Mouse (Mus musculus) hindbrain, postnatal 0 days (tissue): ENCODE results near the gene Carhsp1. TPM values are rescaled to one million over a fixed set of nuclear protein-coding genes. Genes with fewer than 3 reads are reported as not detected.

Experiments
- ATAC-seq: fragments of 200-750 bp; cut with Nextera tagmentation; 2 replicates; pipeline ENCODE4 v1.8.0; 2017; ENCODE audit warnings: mild to moderate bottlenecking, moderate TSS enrichment, moderate library complexity
- DNase-seq: peaks from one replicate; pipeline ENCODE4 v3.0.0-alpha.2; 2015; ENCODE audit warnings: low spot score
- H3K27ac ChIP-seq: fragments of 300-500 bp; sonication (generic); 2 replicates; pipeline ENCODE4 v1.5.1; 2014; ENCODE audit warnings: mild to moderate bottlenecking
- H3K27me3 ChIP-seq: fragments of 300-500 bp; sonication (generic); 2 replicates; pipeline ENCODE4 v1.6.1; 2014; ENCODE audit warnings: low read length, mixed read lengths; ENCODE audit not compliant: insufficient read depth
- H3K36me3 ChIP-seq: fragments of 300-500 bp; sonication (generic); 2 replicates; pipeline ENCODE4 v1.6.1; 2014; ENCODE audit warnings: low read length, mixed read lengths; ENCODE audit not compliant: insufficient read depth
- H3K4me1 ChIP-seq: fragments of 300-500 bp; sonication (generic); 2 replicates; pipeline ENCODE4 v1.6.1; 2014; ENCODE audit warnings: antibody characterized with exemption, low read length, mixed read lengths; ENCODE audit not compliant: insufficient read depth
- H3K4me2 ChIP-seq: fragments of 300-500 bp; sonication (generic); 2 replicates; pipeline ENCODE4 v1.6.1; 2014; ENCODE audit warnings: low read depth, mild to moderate bottlenecking, low read length, moderate library complexity, mixed read lengths
- H3K4me3 ChIP-seq: fragments of 300-500 bp; sonication (generic); 2 replicates; pipeline ENCODE4 v1.5.1; 2014; ENCODE audit warnings: low read length
- H3K9ac ChIP-seq: fragments of 300-500 bp; sonication (generic); replicated peaks from 2 replicates; pipeline ENCODE4 v1.6.1; 2014; ENCODE audit warnings: mild to moderate bottlenecking, low read length, moderate library complexity, mixed read lengths
- H3K9me3 ChIP-seq: fragments of 300-500 bp; sonication (generic); 2 replicates; pipeline ENCODE4 v1.6.1; 2016; ENCODE audit warnings: low read length, mixed read lengths
- CTCF ChIP-seq: IDR thresholded peaks from 2 replicates; pipeline ENCODE4 v1.5.1; 2016; ENCODE audit warnings: antibody characterized with exemption, control low read depth, low read depth
- WGBS: fragments of 180-500 bp; shearing (Covaris S2); extraction: QIAGEN DNeasy Blood & Tissue Kit; methylation state at CpG from one replicate; pipeline ENCODE4 v1.1.7; 2014; 5-methylcytosine and 5-hydroxymethylcytosine counted together
- polyA plus RNA-seq: library from polyadenylated mRNA; unstranded; fragments of >200 nt; fragmentation: Nextera tagmentation; extraction: Ambion mirVana; gene quantifications from 2 replicates; pipeline ENCODE4 v1.2.1, GENCODE M21; 2015
- total RNA-seq: library from RNA; depleted of rRNA; stranded (reverse); fragments of >200 nt; gene quantifications from 2 replicates; pipeline ENCODE4 v1.2.3, GENCODE M21; 2014

The Carhsp1 gene
- total and polyA plus RNA-seq, 2 experiments from 2014 or later = 110 to 120 TPM

- no peaks in the 10 kb centered on the region for H3K4me1 ChIP-seq
- H3K36me3 ChIP-seq = no peaks in the 10 kb centered on the region; the same call in 1 of the 2 replicates
- H3K4me2 ChIP-seq = no peak overlapping the region
- DNase-seq (peak; percentile 72), ATAC-seq (peak; percentile 10; the same call in 1 of the 2 replicates)
- TF ChIP-seq CTCF = peak; percentile 93
- no peak overlapping the region for H3K4me3 ChIP-seq
- H3K27ac ChIP-seq = no peak overlapping the region
- no peak overlapping the region for H3K9ac ChIP-seq
- H3K27me3 ChIP-seq = no peaks in the 10 kb centered on the region
- no peaks in the 10 kb centered on the region for H3K9me3 ChIP-seq
- WGBS = 49% methylated on average over 4 of the region's 4 CpGs
These were observed 4.8 kb upstream of the Carhsp1 start for GRCm38 (mm10) chr16:8676800-8677199.

- no peaks in the 10 kb centered on the region for H3K27me3 ChIP-seq
- no peaks in the 10 kb centered on the region; the same call in 1 of the 2 replicates for H3K36me3 ChIP-seq
- H3K4me3 ChIP-seq = no peak overlapping the region
- ATAC-seq (no peak), DNase-seq (no peak)
- no peak for TF ChIP-seq CTCF
- H3K9ac ChIP-seq = no peak overlapping the region
- no peak overlapping the region for H3K4me2 ChIP-seq
- H3K27ac ChIP-seq = no peak overlapping the region
- WGBS = 90% methylated on average over 2 of the region's 2 CpGs
- no peaks in the 10 kb centered on the region; the same call in 1 of the 2 replicates for H3K4me1 ChIP-seq
- H3K9me3 ChIP-seq = no peaks in the 10 kb centered on the region
These were observed 4.3 kb upstream of the Carhsp1 start for GRCm38 (mm10) chr16:8676228-8676627.

- no peak for DNase-seq
- Histone ChIP-seq H3K4me3 (no peak overlapping the region), H3K9ac (no peak overlapping the region), H3K27me3 (no peaks in the 10 kb centered on the region), H3K4me2 (no peak overlapping the region), H3K36me3 (no peaks in the 10 kb centered on the region), H3K27ac (no peak overlapping the region), H3K9me3 (no peaks in the 10 kb centered on the region), H3K4me1 (peaks cover 4% of the 10 kb centered on the region; the same call in 1 of the 2 replicates)
- no peak for TF ChIP-seq CTCF
- WGBS = 87% methylated on average over 8 of the region's 8 CpGs
- no peak for ATAC-seq
These were observed 3.6 kb upstream of the Carhsp1 start for GRCm38 (mm10) chr16:8675559-8675958.

GRCm38 (mm10) chr16:8674165-8674564, 2.2 kb upstream of the Carhsp1 start:
- WGBS = under 1% methylated on average over 8 of the region's 8 CpGs
- DNase-seq (peak; percentile 82), ATAC-seq (0 out of 2 replicates have a peak, but pooled peaks have one; percentile 14)
- Histone ChIP-seq H3K27ac (no peak overlapping the region), H3K9me3 (no peaks in the 10 kb centered on the region), H3K4me3 (no peak overlapping the region), H3K4me1 (peaks cover 12% of the 10 kb centered on the region; the same call in 1 of the 2 replicates), H3K27me3 (no peaks in the 10 kb centered on the region), H3K4me2 (no peak overlapping the region), H3K36me3 (no peaks in the 10 kb centered on the region), H3K9ac (no peak overlapping the region)
- peak; percentile 90 for TF ChIP-seq CTCF

- Histone ChIP-seq H3K9me3 (no peaks in the 10 kb centered on the region), H3K36me3 (no peaks in the 10 kb centered on the region), H3K4me2 (no peak overlapping the region), H3K9ac (no peak overlapping the region), H3K4me3 (no peak overlapping the region), H3K27ac (no peak overlapping the region), H3K4me1 (peaks cover 18% of the 10 kb centered on the region; the same call in 1 of the 2 replicates), H3K27me3 (no peaks in the 10 kb centered on the region)
- no peak for DNase-seq
- no peak for ATAC-seq
- WGBS = 68% methylated on average over 6 of the region's 6 CpGs
- no peak for TF ChIP-seq CTCF
These were observed 1.4 kb upstream of the Carhsp1 start for GRCm38 (mm10) chr16:8673343-8673742.

GRCm38 (mm10) chr16:8672811-8673210, 856 bp upstream of the Carhsp1 start:
- ATAC-seq (no peak), DNase-seq (no peak)
- Histone ChIP-seq H3K27me3 (no peaks in the 10 kb centered on the region), H3K27ac (no peak overlapping the region), H3K9ac (no peak overlapping the region), H3K4me2 (peak overlapping the region; percentile 77; the same call in 1 of the 2 replicates), H3K36me3 (no peaks in the 10 kb centered on the region), H3K4me1 (peaks cover 23% of the 10 kb centered on the region; the same call in 1 of the 2 replicates), H3K9me3 (no peaks in the 10 kb centered on the region), H3K4me3 (no peak overlapping the region)
- no peak for TF ChIP-seq CTCF

- H3K27me3 ChIP-seq = no peaks in the 10 kb centered on the region
- peak overlapping the region; percentile 74 for H3K9ac ChIP-seq
- DNase-seq (no peak), ATAC-seq (no peak)
- peak overlapping the region; percentile 78; the same call in 1 of the 2 replicates for H3K27ac ChIP-seq
- H3K9me3 ChIP-seq = no peaks in the 10 kb centered on the region
- H3K36me3 ChIP-seq = no peaks in the 10 kb centered on the region
- peak overlapping the region; percentile 78 for H3K4me3 ChIP-seq
- 0% methylated on average over 11 of the region's 18 CpGs for WGBS
- peak overlapping the region; percentile 77 for H3K4me2 ChIP-seq
- H3K4me1 ChIP-seq = peaks cover 26% of the 10 kb centered on the region; the same call in 1 of the 2 replicates
- no peak for TF ChIP-seq CTCF
These were observed 364 bp upstream of the Carhsp1 start for GRCm38 (mm10) chr16:8672350-8672687.
